Mouse (Mus musculus) c-Kit-positive CD71-positive TER-119-negative erythroid progenitor cells, embryonic 14.5 days (primary cell): Measurements from ENCODE around the gene Klhl40.

ENCODE experiments used
- DNase-seq: peaks from one replicate; pipeline ENCODE4 v3.0.0-alpha.2; 2013; ENCODE audit warnings: low read depth

Klhl40 gene

DNA sequence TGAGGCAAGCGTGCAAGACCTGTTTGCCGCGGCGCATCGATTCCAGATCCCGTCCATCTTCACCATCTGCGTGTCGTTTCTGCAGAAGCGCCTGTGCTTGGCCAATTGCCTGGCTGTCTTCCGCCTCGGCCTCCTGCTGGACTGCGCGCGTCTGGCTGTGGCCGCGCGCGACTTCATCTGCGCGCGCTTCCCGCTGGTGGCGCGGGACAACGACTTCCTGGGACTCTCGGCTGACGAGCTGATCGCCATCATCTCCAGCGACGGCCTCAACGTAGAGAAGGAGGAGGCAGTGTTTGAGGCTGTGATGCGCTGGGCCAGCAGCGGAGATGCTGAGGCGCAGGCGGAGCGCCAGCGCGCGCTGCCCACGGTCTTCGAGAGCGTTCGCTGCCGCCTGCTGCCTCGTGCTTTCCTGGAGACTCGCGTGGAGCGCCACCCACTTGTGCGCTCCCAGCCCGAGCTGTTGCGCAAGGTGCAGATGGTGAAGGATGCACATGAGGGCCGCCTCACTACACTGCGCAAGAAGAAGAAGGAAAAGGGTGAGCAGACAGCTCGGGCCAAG lies 738 bp downstream of the Klhl40 start:
- DNase-seq: no peak

- DNase-seq: no peak
These were observed 7.4 kb downstream of the Klhl40 start for GRCm38 (mm10) chr9:121784801-121785200.

DNA sequence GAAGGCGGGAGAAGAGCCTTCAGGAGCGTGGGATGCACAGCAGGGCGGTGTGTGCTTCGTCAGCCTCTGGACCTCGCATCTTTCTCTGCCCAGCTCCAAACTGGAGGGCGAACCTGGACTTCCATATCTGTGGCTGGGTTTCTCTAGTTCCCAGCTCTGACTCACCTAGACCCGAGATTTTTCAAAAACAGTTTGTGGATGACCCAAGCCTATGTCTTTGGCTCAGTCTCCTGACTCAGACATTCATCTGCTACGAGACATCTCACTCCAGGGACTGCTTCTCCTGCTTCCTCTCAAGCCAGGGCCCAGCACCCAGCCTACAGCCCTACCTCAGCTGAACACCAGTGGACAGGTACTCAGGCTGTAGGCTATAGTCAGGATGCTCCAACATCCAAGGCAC lies 7.9 kb downstream of the Klhl40 start:
- no peak for DNase-seq

DNA sequence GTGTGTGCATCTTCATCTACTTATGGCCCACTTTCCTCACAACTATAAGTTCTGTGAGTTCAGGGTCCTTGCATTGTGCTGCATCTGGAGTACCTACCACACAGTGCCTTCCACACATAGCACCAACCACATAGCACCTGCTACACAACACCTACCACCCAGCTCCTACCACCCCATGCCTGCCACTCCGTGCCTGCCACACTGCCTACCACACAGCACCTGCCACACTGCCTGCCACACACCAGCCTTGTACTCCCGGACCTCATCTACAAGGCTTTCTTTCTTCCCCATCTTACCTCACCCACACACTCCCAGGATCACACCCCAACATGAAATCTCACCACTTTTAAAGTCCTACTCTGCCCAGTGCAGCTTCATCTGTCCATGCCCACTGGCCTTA lies 9.0 kb downstream of the Klhl40 start:
- DNase-seq: no peak

DNA sequence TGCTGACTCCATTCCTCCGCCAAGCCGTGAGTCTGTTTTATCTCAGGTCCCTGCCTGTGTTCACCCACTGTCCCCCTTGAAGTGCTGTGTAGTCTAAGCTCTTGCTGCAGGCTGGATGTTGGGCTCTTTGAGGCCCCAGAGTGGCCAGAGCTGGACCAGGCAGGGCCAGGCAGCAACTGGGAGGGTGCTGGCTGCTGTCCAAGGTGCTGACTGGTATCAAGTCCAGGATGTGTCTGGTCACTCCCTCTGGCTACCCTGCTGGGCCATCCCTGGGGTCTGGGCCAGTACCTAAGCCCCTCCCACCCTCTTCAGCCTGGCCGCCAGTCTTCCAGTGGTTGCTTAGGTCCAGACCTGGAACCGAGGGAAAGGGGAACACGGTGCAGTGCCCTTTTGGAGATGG lies 13.8 kb downstream of the Klhl40 start:
- DNase-seq: peak; percentile 24

- DNase-seq: no peak
These were observed 14.5 kb downstream of the Klhl40 start, which contains the start of gene Hhatl for GRCm38 (mm10) chr9:121791757-121792521. Gene Hhatl, minus strand, starts transcription at chr9:121792507.

- DNase-seq: no peak
These were observed 17.6 kb downstream of the Klhl40 start for GRCm38 (mm10) chr9:121794972-121795539.

DNA sequence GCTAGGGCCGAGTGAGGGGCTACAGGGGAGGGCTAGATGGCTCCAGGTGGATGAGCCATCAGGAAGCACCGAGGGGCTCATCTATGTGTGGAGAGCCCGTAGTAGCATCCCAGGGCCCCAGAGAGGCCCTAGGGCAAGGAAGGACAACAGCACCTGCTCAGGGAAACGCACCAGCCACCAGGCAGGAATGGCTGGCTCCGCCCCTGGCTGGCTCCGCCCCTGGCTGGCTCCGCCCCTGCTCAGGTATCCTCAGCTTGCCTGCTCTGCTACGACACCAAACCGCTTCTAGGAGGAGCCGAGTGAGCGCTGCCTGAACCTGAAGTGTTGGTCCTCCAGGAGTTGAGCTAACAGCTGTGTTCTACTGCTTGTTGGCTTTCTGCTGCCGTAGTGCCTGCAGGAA lies 20.3 kb downstream of the Klhl40 start:
- no peak for DNase-seq

- no peak for DNase-seq
These were observed 21.6 kb downstream of the Klhl40 start for GRCm38 (mm10) chr9:121798887-121799520.

GRCm38 (mm10) chr9:121802747-121803146 lies 25.3 kb downstream of the Klhl40 start:
- DNase-seq: no peak

GRCm38 (mm10) chr9:121807546-121807945 lies 30.1 kb downstream of the Klhl40 start:
- DNase-seq: no peak

DNA sequence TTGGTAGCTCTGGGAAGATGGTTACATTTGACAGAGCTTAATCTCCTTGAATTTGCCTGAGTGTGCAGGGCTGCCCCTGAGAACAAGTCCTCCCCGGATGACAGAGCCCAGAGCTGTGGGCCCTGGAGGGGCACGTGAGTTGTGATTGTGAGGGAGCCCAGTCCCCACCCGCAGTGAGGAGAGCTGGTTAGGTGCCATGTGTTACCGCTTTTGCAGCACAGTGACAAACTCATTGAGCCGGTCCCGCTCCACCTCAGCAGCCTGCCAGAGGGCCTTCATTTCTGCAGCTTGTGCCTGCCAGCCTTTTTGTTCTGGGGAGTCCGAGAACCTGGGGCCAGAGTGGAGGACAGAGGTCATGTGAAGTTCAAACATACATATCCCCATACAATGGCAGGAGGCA lies 30.5 kb downstream of the Klhl40 start:
- DNase-seq: no peak

DNA sequence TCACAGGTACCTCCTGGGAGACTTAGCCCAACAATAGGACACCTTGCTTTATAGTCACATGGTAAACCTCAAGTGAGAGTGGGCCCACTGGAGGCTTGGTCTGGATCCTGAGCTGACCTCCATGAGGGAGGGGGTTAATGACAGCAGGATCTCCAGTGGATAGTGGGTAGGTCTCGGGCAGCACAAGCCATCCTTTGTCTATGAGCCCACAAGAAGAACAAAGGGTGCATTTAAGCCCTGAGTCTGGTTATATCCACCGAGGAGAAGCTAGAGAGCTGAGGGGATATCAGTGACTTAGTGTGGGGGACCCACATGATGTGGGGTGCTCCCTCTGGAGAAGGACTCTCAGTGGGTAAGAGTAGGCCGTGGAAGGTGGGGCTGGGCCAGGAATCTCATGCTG lies 31.1 kb downstream of the Klhl40 start:
- no peak for DNase-seq

GRCm38 (mm10) chr9:121810081-121810821 lies 32.8 kb downstream of the Klhl40 start:
- DNase-seq: no peak

GRCm38 (mm10) chr9:121815183-121815582 lies 37.8 kb downstream of the Klhl40 start:
- no peak for DNase-seq

DNA sequence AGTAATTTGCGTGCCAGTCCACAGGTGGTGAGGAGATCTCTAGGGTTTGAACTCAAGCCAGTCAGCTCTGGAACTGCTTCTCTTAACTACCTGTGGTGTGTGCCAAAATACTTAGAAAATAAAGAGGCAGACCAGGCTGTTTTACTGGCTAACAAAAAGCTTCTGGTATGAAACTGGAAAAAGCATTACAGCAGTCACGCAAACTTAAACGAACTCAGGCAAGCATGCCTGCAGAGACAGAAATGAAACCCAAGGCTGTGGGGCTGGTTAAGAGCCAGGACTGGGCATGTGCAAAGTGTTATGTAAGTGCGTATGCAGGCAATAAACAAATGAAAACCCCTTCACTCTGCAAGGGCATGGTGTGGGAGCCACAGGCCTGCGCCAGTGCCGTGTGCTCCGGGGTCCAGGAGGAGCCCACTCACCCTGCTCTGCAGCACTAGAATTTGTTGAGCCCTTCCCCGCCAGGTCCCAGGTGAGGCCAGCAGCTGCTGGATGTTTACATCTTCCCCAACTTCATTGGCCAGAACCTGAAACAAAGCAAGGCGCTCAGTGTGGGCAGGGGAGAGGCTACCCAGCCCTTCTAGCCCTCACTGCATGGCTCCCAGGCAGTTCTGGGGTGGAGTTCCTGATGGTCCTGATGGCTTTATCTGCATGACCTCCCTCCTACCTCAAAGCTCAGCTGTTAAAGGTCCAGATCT lies 41.8 kb downstream of the Klhl40 start:
- DNase-seq: no peak

DNA sequence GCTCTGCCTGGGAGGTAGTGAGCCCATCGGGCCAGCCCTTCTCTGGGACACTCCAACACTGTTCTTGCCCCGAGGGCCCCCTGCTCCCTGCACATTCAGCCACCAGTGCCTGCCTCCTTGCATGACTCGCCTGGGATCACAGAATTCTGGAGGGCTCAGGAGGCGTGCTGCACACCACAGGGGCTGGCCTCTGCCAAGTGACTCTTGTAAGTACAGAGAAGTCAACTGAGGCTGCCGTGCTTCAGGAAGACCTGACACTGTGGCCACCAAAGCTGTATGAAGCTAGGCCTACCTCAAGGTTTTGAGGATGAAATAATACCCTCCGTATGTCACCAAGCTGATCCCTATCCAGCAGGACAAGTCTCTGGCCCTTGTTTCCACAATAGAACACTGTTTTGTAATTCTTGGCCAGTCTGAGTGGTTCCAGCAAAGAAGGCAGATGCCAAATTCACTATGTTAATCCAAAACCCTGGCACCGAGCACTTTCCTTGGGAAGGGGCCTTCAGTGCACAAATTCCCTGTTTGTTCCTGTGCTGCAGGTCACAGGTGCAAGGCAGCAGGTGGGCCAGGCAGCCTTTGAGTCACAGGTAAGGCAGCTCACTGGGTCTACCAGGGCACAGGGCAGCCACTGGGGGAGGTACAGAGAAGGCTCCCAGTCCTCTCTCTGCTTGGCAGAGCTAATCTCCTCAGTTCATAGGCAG lies 42.5 kb downstream of the Klhl40 start:
- no peak for DNase-seq

DNA sequence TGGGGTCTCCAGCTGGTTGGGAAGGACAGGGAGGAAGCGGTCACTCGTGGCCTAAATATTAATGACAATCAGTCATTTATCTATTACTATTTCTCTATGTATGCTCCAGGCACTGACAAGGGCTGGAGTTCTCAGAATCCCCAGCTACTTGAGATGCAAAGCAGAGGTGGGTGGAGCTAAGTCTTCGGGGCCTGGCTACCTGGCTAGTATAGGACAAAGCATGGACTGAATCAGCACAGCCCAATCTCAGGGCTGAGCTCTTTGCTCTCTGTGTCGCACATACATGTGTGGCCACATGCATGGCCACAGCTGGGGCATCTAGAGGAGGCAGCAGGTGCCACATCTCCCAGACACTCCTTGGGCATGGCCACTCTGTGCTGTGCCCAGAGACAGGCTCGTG lies 43.4 kb downstream of the Klhl40 start:
- no peak for DNase-seq

- no peak for DNase-seq
These were observed 45.2 kb downstream of the Klhl40 start for GRCm38 (mm10) chr9:121822585-121822991.

DNA sequence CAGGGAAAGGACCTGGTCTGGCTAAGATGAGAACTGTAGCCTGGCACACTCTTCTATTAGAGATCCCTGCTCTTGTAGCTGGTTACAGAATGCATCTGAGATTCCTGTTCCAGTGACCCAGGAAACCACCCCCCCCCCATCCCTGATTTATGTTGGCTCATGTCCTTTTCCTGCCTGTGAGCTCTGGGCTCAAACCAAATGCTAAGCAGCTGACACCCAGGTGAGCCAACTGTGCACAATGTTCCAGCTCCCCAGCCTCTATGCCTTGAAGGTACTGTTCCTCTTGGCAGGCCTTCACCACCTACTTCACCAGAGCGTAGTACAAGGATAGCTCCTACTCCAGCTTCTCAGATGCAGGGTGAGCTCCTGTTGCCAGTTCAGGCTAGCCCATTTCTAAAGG lies 45.6 kb downstream of the Klhl40 start:
- DNase-seq: no peak

- no peak for DNase-seq
These were observed 46.6 kb downstream of the Klhl40 start for GRCm38 (mm10) chr9:121823991-121824390.
